Mouse (Mus musculus) CD4-positive helper T cell, adult 2 months (primary cell): ENCODE measurements around the gene Hist1h2ad.

ENCODE experiments used
- DNase-seq: peaks from one replicate; pipeline ENCODE4 v3.0.0-alpha.2; 2012; ENCODE audit warnings: low read depth, missing footprints, low spot score

Gene Hist1h2ad

DNA sequence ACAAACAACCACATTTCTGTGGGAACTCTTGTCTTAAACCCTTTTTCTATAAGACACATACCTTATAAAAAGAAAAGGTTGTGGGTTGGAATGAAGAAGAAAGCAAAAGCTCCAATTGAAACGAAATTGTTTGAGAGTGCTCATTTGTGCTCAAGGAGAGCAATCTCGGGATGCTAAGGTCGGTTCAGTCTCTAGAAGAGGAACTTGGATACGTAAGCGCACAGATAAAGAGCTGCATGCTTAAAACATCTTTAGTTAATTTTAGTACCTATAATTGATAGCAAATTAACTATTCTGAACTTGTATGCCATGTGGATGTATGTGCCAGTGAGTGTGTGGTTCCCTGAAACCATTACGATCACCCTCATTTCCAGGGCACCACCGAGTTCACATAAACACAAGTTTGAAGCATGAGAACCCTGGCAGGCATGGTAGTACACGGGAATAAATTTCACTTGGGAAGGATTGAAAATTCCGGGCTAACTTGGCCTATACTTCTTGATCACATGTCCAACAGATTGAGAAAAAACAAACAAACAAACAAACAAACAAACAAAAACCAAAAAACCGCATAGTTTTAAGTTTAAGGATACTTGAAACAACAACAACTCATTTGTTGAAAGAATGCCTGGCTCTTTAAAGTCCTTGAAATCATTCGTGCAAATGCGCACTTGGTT lies 46.0 kb downstream of the Hist1h2ad start:
- no peak for DNase-seq

DNA sequence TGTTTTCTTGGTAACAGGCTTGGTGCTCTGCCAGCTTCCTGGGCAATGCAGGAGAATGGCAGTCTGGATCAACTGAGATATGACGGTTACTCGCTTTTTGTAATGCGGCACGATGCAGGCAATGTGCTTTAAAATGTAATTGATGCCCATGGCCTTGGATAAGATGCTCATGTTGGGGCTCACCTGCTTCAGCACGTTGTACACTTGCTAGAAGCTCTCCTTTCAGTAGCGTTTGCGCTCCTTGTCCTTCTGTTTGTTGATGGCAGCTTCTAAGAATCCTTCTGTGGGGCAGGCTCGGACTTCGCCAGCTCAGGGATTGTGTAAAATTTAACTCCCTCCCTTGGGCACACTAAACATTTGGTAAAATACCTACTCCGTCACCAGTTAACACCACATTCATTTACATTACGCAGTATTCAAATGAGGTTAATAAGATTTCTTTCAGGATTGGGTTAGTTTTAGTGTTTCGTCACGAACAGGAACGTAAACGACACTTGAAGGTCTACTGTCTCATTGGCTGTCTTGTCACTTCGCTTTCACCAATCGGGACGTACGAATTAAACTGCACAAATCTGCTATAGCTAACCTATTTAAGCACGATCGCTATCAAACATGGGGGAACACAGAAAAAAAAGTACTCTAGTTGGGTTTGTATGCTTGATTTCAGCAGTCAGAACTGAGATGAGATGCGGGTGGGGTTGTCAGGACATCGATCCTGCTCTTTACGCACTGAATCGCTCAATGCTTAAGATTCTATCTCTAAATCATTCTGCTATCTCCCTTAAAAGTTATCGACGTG lies 46.8 kb downstream of the Hist1h2ad start, which contains the start of gene Hist1h2be:
Gene Hist1h2be (minus strand): TSS at position 392 of the 799 bp plus-strand sequence.
- DNase-seq: peak; percentile 94

- peak; percentile 91 for DNase-seq
These were observed 47.5 kb downstream of the Hist1h2ad start for GRCm38 (mm10) chr13:23621532-23622174.

DNA sequence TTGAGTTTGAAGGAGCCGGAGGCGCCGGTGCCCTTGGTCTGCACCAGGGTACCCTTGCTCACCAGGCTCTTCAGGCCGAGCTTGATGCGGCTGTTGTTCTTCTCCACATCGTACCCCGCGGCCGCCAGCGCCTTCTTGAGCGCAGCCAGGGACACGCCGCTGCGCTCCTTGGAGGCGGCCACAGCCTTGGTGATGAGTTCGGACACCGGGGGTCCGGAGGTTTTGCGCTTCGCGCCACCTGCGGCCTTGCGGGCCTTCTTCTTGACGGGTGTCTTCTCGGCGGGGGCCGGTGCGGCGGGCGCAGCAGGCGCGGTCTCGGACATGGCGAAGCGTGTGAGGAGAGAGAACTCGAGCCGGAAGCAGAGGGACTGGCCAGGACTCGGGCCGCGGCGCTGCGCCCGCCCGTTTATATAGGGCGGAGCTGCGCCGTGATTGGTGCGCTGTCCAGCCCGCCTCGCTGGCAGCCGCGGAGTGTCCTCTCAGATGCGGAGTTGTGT lies 48.0 kb downstream of the Hist1h2ad start, which contains the start of gene Hist1h1e:
Gene Hist1h1e (minus strand): TSS at position 384 of the 497 bp plus-strand sequence.
- peak; percentile 87 for DNase-seq

GRCm38 (mm10) chr13:23622861-23623450 lies 48.8 kb downstream of the Hist1h2ad start:
- DNase-seq: no peak
